Mouse (Mus musculus) urinary bladder, adult 18-20 months (tissue): ENCODE measurements around the gene Gbp6.
A peak's percentile ranks its signal among the peaks of the same experiment; 100 is the strongest.
"Not testable (repeated sequence)": the region's sequence is repeated elsewhere in the genome, so short reads cannot be mapped to it uniquely, and the experiment has no call there.

Source experiments
- DNase-seq, 2 experiments: peaks; one replicate each; pipeline ENCODE4 v3.0.0; 2022; ENCODE audit warnings: low spot score in 2 of 2, mixed read lengths in 2 of 2

The Gbp6 gene

DNA sequence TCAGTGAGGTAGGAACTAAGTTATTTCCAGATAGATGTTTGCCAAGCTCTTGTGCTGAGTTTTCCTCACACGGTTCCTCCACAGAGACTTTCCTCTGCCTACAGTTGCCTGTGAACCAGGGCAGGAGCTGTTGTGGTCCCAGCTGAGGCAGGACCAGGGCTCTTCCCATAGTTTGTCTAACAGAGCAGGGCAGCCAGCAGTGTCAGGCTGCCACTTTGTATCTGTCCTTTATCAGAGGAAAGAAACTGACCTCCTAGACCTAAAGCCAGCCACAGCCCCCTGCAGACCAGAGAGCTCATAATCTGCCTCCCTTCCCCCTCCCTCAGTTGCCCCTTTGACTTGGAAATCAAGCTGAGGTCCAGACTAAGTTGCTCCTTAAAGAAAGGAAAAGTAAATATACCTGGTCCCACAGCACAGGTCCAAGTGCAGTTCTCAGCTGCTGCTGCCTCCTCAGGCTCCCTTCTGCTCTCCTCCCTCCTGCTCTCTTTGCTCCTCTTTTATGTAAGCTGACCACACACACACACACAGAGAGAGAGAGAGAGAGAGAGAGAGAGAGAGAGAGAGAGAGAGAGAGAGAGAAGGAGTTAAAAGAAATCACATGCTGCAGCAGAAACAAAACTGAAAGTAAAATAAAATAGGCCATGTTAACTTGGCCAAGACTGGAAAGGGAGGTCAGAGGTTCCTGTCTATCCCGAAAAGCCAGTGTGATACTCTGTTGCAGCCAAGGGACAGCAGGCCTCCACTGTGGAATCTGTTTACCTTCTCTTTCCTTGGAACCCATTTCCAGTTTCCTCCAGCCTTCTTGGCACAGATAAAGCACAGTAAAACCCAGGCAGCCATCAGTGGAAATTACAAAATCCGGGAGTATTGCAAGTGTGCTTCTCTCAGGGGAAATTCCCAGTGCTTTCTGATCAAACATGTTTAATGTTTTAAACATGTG lies at the start of gene Gbp6, which contains the start of gene Gm43302:
TSS of gene Gbp6 (minus strand) at position 473 of the 940 bp plus-strand sequence.
TSS of gene Gm43302 (minus strand) at position 470 of the 940 bp plus-strand sequence.
- peak in 1 of 2 experiments; percentile 18 for DNase-seq

DNA sequence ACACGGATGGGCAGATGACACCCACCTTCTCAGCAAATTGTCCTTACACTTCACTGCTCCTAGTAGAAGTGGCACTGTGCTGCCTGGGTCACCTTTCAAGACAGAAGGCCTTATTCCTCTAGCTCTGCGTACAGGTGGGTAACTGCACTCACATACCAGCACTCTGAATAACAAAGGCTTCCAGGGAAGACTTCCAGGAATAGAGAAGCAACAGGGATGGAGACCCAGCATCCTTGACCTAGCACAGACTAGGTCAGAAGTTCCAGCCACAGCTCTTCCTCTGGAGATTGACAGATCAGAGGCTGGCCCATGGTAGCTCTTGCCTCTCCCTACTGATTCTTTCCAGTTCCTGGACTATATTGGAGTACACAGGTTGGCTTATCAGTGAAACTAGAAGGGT lies 47.8 kb upstream of the Gbp6 start:
- DNase-seq, result no peak

DNA sequence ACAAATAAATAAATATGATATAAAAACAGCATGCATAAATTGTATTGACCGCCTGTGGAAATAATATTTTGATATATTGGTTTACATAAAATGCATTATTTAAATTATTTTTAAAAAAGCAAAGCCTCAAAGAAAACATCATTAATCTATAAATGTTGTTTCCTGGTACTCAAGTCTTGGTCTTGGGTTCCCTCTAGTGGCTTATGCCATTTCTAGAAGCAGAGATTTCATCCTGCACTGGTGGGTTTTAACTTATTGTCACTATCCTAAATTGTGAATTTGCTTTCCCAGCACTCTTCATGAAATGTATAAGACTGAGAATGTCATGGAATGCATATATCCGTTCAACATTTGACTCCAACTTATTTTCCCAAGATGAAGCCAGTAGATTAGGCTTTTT lies 29.0 kb upstream of the Gbp6 start:
- no peak for DNase-seq

DNA sequence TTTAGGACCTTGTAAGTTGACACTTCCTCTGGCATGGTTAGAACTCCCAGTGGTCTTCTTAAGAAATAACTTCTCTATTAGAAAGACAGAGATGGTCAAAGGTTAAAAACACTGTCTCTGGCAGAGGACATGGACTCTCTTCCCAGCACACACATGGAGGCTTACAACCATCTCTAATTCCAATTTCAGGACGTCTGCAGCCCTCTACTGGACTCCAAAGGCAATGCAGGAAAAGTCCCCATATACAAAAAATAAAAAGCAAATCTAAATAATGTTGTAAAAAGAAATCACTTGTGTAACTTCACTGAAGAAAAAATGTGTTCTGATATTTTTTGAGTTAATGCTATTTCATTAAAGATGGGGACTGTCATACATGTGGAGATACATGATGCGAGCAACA lies 17.4 kb upstream of the Gbp6 start:
- DNase-seq, result no peak

DNA sequence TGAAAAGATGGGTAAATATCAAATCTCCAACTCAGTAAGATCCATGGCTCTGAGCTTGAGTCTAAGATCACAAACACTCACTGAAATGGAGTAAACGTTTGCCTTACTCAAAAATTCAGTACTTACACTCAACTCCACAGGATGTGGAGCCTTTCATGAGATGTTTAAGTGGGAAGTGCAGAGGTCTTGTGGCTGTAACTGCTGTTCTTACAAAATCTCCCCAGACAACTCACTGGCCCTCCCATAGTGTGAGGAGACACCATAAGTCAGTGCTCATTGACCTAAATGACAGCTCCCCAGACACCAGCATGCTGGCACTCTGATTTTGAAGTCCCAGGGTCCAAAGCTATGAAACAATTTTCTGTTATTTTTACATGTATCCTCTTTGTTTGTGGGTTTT lies 15.7 kb upstream of the Gbp6 start:
- DNase-seq, result not testable (repeated sequence)

DNA sequence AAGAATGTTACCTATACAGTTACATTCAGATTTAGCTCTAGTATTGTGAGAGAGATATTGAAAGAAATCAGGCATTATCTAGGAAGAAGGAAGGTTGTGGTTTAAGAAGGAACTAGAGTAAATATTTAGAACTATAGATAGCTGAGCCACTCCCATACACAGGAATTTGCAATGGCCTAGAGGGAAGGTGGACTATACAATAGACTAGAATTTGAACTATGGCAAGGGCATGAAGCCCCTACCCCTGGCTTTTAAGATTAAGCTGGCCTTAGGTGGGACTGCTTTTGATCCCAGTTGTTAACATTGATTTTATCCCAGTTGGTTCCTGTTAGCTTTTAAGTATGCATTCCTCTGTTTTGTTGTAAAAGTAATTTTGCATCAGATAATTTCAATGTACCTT lies 13.4 kb upstream of the Gbp6 start:
- not testable (repeated sequence) for DNase-seq

DNA sequence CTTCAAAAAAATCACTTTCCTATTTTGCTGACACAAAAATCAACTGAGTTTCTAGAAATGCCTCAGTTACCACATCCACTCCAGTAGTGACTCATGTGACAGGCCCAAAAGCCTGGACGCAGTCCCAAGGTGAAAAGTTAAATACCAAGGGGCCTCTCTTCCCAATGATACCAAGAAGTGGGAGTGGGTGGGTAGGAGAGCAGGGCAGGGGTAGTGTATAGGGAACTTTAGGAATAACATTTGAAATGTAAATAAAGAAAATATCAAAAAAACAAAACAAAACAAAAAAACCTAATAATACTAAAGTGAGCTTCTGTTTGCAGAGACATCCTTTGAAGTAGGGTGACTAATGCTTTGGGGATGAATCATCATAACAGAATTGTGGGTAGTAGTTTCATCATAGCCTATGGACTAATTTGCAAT lies 12.7 kb upstream of the Gbp6 start:
- DNase-seq, result no peak

DNA sequence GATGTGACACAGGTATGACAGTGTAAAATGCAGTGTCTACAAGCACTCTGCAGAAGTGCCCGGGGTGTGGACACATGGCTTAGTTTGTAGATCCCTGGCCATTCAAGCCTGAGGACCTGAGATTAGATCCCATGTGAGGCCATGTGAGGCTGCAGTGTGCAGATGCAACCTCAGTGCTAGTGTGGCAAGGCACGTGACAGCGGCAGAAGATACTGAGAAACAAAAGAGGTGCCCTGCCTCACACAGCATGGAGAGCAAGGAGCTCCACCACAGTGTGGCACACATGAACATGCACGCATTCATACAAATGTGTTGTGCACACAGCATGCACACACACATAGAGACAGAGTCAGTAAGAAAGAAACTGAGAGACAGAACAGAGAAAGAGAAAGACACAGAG lies 12.2 kb upstream of the Gbp6 start:
- not testable (repeated sequence) for DNase-seq

DNA sequence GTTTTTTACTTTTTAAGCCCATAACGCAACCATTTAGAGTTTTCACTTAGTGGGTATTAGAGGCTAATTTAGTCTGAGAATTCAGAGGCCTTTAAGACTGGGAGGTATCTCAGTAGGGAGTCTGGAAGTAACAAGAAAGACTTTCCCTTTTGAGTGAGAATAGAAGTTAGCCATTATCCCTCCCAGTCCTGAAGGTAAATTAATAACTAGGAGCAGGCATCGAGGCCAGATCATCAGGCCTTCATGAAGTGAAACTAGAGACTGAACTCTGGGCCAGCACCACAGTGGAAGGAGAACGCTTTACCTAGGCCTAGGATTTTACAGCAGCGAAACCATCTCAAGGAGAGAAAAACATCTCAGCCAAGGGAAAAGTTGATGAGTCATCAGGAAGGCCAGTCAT lies 8.5 kb upstream of the Gbp6 start:
- no peak for DNase-seq

DNA sequence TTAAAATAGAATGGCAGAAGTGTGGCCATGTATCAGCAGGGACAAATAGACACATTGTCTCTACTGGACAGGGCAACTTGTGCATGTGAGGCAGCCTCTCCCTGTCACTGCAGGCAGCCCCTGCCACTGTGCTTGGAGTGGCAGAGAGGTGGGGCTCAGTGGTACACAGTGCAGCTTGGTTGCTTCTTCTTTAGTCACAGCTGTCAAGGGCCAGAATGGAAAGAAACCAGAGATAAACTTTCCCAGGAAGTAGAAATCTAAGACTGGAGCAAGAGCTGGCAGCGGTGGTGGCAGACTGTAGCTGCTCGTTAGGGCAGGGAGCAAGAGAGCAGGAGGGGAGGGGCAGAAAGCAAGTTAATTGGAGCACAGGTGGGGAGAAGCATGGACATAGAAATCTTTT lies 8.0 kb upstream of the Gbp6 start:
- no peak for DNase-seq

DNA sequence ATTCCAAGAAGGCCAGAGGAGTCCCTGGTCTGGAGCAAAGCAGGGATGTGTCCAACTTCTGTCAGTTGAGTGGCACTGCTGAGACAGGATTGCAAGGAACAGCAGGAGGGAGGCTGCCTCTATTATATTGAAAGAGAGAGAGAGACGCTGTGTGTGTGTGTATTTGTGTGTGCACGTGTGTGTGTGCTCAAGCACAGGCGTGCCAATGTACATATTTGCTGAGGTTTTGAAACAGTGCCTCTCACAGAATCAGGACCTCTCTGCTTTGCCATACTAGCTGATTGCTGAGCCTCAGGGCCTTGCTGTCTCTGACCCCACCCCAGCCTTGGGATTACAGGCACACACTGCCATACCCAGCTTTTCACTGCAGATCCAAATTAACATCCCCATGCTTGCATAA lies 2.2 kb upstream of the Gbp6 start:
- DNase-seq, result no peak

DNA sequence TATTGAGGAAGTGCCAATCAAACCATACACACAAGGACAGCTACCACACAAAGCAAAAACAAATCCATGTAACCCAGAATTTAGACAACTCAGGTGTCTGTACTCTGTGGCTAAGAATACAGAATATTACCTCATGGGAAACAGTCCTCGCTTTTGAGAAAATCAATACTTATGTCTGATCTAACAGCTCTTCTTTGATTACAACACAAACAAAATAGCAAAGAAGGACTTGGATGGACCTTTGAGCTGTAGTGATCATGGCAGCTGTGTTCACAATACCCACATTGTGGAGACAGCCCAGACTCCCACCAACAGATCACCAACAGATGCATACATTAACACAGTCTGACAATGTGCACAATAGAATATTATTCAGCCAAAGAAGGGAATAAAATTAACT lies 1.0 kb downstream of the Gbp6 start:
- DNase-seq, result no peak

DNA sequence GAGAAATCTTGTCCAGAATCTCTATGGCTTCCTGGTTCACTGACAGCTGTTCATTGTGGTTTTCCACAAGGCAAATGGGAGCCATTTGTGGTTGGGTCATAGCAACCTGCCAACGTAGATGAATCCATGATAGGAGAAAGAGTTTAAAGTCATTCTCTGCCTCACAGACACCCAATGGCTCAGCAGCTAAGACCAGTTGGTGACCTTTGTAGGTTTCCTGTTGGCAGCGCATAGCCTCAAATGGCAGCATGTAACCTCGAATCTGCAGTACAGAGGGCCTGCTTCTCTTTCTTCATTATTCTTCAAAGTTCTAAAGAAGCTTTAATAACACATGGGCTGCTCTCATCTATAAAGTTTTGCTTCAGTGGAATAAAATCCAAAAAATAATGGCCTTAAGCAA lies 2.6 kb downstream of the Gbp6 start:
- DNase-seq, result not testable (repeated sequence)

DNA sequence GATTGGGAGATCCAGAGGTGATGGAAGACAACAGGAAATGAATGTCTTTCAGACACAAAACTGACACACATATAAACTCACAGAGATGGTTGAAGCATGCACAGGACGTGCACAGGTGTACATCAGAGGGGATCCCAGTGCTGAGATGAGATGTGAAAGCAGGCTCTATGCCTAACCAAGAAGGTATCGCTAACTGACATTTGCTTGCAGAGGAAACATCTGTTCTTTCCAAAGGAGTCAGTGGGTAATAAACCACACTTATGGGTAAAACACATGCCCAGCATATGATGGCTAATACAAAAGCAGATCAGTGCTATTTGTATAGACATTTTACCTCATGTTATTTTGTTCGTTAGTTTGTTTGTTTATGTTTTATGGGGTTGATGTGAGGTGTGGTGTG lies 32.8 kb downstream of the Gbp6 start:
- not testable (repeated sequence) for DNase-seq

DNA sequence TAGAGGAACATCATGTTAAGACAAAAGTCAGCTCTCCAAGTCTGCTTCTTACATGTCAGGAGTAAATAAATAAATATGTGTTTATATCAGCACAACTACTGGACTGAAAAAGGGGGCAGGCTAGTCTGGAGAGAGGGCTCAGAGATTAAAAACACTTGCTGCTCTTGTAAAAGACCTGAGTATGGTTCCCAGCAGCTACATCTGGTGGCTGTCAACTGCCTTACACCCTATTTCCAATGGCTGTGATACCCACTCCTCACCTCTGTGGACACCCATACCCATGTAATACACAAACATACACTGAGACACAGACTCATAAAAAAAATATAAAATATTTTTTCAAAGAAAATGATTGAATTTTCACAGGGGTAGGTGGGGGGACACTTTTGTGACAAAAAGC lies 41.0 kb downstream of the Gbp6 start:
- DNase-seq, result no peak

DNA sequence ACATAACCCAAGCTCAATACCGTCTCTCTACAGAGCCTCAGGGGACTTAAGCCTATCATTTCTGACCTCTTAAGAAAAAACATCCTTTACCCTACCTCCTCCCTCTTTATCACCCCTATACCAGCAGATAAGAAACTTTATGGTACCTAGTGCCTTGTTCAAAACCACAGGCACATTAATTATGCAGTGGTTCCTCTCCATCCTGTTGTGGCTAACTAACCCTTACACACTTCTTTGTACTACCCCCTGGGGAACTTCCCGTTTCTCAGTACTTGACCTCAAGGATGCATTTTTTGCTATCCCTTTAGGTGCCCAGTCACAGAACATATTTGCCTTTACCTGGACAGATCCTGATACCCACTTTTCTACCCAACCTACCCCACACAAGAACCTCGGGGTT lies 48.8 kb downstream of the Gbp6 start:
- not testable (repeated sequence) for DNase-seq

DNA sequence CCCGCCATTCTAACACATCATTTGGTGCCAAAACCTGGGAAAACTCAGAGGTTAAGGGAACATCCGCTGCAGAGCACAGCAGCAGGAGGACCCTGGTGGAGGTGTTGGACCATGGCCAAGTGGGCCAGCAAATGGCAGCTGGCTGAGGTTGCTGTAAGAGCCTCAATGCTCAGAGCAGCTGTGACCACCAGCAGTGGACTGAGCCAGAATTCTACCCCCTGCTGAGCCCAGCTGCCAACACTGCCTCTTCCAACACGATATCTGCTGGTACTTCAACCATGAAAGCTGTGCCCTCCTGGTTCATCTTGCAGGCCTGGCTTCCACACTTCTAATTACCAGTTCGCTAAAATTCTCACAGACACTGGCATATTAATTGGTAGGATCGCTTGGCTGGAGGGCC lies 52.5 kb downstream of the Gbp6 start:
- not testable (repeated sequence) for DNase-seq

DNA sequence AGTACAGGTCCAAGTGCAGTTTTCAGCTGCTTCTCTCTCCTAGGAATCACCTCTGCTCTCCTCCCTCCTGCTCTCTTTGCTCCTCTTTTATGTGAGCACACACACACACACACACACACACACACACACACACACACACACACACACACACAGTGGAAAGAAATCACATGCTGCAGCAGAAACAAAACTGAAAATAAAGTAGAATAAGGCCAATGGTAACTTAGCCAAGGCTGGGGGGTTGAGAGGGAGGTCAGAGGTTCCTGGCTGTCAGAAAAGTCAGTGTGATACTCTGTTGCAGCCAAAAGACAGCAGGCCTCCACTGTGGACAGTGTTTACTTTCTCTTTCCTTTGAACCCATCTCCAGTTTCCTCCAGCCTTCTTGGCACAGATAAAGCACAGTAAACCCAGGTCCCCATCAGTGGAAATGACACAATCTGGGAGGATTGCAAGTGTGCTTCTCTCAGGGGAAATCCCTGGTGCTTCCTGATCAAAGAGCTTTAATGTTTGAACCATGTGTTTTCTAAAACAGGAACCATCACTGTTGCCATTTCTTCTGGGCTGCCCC lies 53.9 kb downstream of the Gbp6 start, which contains the start of gene Gbp10:
TSS of gene Gbp10 (minus strand) at position 51 of the 565 bp plus-strand sequence.
- not testable (repeated sequence) for DNase-seq

DNA sequence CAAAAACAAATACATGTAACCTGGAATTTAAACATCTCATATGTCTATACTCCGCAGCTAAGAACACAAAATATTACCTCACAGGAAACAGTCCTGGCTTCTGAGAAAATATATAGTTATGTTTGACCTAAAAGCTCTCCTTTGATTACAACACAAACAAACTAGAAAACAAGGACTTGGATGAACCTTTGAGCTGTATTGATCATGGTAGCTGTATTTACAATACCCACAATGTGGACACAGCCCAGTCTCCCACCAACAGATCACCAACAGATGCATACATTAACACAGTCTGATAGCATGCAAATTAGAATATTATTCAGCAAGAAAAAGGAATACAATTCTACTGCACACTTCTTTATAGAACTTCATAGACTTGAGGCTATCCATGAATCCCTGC lies 55.1 kb downstream of the Gbp6 start:
- not testable (repeated sequence) for DNase-seq

DNA sequence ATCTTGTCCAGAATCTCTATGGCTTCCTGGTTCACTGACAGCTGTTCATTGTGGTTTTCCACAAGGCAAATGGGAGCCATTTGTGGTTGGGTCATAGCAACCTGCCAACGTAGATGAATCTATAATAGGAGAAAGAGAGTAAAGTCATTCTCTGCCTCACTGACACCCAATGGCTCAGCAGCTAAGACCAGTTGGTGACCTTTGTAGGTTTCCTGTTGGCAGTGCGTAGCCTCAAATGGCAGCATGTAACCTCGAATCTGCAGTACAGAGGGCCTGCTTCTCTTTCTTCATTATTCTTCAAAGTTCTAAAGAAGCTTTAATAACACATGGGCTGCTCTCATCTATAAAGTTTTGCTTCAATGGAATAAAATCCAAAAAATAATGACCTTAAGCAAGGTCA lies 57.5 kb downstream of the Gbp6 start:
- DNase-seq, result not testable (repeated sequence)
